Mouse (Mus musculus) bone marrow macrophage, adult 2 months (primary cell): ENCODE results near the gene S100g. TPM values are rescaled to one million over a fixed set of nuclear protein-coding genes. Genes with fewer than 3 reads are reported as not detected.

Source experiments
- H3K27ac ChIP-seq: 2 replicates; pipeline ENCODE4 v1.5.1; 2012; ENCODE audit warnings: low read depth, low read length; ENCODE audit not compliant: insufficient read depth
- H3K4me1 ChIP-seq: 2 replicates; pipeline ENCODE4 v1.6.1; 2012; ENCODE audit warnings: low read length; ENCODE audit not compliant: control insufficient read depth, insufficient read depth
- H3K4me3 ChIP-seq: 2 replicates; pipeline ENCODE4 v1.5.1; 2012; ENCODE audit warnings: mild to moderate bottlenecking, low read length, moderate library complexity; ENCODE audit not compliant: insufficient read depth
- CTCF ChIP-seq: IDR thresholded peaks from 2 replicates; pipeline ENCODE4 v1.5.1; 2012; ENCODE audit warnings: low read depth, mild to moderate bottlenecking, low read length, moderate library complexity
- POLR2A ChIP-seq: IDR thresholded peaks from 2 replicates; pipeline ENCODE4 v1.6.1; 2012; ENCODE audit warnings: mild to moderate bottlenecking, low read depth, low read length, borderline replicate concordance
- polyA plus RNA-seq: library from polyadenylated mRNA; stranded (reverse); fragments of >200 nt; gene quantifications from 2 replicates; pipeline ENCODE4 v1.2.4, GENCODE M21; 2012; ENCODE audit not compliant: missing spikeins, insufficient read depth, insufficient read length

S100g gene
- polyA plus RNA-seq, 1 experiment, result not detected

GRCm38 (mm10) chrX:162931467-162931866 is 32.9 kb downstream of the S100g start:
- no peak for TF ChIP-seq CTCF
- no peak for TF ChIP-seq POLR2A
- Histone ChIP-seq H3K4me3 (no peak overlapping the region), H3K27ac (no peak overlapping the region), H3K4me1 (no peaks in the 10 kb centered on the region)

GRCm38 (mm10) chrX:162921487-162922125 is 42.8 kb downstream of the S100g start:
- no peak overlapping the region for H3K27ac ChIP-seq
- H3K4me1 ChIP-seq, result no peaks in the 10 kb centered on the region
- no peak overlapping the region for H3K4me3 ChIP-seq
- TF ChIP-seq POLR2A, result no peak
- TF ChIP-seq CTCF, result no peak

- TF ChIP-seq POLR2A, result no peak
- TF ChIP-seq CTCF, result no peak
- Histone ChIP-seq H3K4me3 (no peak overlapping the region), H3K4me1 (no peaks in the 10 kb centered on the region)
These were observed 48.7 kb downstream of the S100g start for GRCm38 (mm10) chrX:162915697-162916096.

GRCm38 (mm10) chrX:162913651-162914050 is 50.7 kb downstream of the S100g start:
- TF ChIP-seq CTCF (no peak), POLR2A (no peak)
- H3K27ac ChIP-seq, result no peak overlapping the region
- H3K4me3 ChIP-seq, result no peak overlapping the region
- no peaks in the 10 kb centered on the region for H3K4me1 ChIP-seq

More at GRCm38 (mm10) chrX:162915697-162916096, 48.7 kb downstream of the S100g start:
- no peak overlapping the region for H3K27ac ChIP-seq

Other genes with a start within 250 kb of the S100g start
- gene Rbbp7, start 204.2 kb downstream of the S100g start, polyA plus RNA-seq, result 87.9 and 89.6 TPM in 2 replicates
- 12.3 and 13.9 TPM in 2 replicates for gene Txlng, start 135.1 kb downstream of the S100g start, polyA plus RNA-seq
- 55.0 and 58.6 TPM in 2 replicates for gene Syap1, start 76.2 kb downstream of the S100g start, polyA plus RNA-seq
- gene Ctps2, start 63.4 kb downstream of the S100g start, polyA plus RNA-seq, result 85.6 and 86.8 TPM in 2 replicates